Mouse (Mus musculus) stomach, embryonic 14.5 days (tissue): ENCODE results near the gene Aldh1l1. TPM values are rescaled to one million over a fixed set of nuclear protein-coding genes. Genes with fewer than 3 reads are reported as not detected.

Experiments used
- ATAC-seq: fragments of 200-750 bp; cut with Nextera tagmentation; 2 replicates; pipeline ENCODE4 v1.8.0; 2017; ENCODE audit warnings: low read depth, moderate TSS enrichment; ENCODE audit not compliant: insufficient number of reproducible peaks, insufficient read depth, low FRiP score
- H3K27ac ChIP-seq: fragments of 300-500 bp; sonication (generic); 2 replicates; pipeline ENCODE4 v1.5.1; 2014; ENCODE audit warnings: mild to moderate bottlenecking, low read length, moderate library complexity, mixed read lengths
- H3K27me3 ChIP-seq: fragments of 300-500 bp; sonication (generic); 2 replicates; pipeline ENCODE4 v1.6.1; 2014; ENCODE audit warnings: low read length, control low read depth, mixed read lengths; ENCODE audit not compliant: control insufficient read depth, insufficient read depth
- H3K36me3 ChIP-seq: fragments of 300-500 bp; sonication (generic); 2 replicates; pipeline ENCODE4 v1.6.1; 2014; ENCODE audit warnings: mild to moderate bottlenecking, control low read depth, low read length, moderate library complexity, mixed read lengths; ENCODE audit not compliant: control insufficient read depth, insufficient read depth
- H3K4me1 ChIP-seq: fragments of 300-500 bp; sonication (generic); 2 replicates; pipeline ENCODE4 v1.6.1; 2014; ENCODE audit warnings: low read length, control low read depth, mixed read lengths; ENCODE audit not compliant: control insufficient read depth, insufficient read depth
- H3K4me2 ChIP-seq: fragments of 300-500 bp; sonication (generic); replicated peaks from 2 replicates; pipeline ENCODE4 v1.6.1; 2014; ENCODE audit warnings: low read depth, low read length, control low read depth
- H3K4me3 ChIP-seq: fragments of 300-500 bp; sonication (generic); 2 replicates; pipeline ENCODE4 v1.5.1; 2014; ENCODE audit warnings: low read depth, low read length, control low read depth
- H3K9ac ChIP-seq: fragments of 300-500 bp; sonication (generic); replicated peaks from 2 replicates; pipeline ENCODE4 v1.6.1; 2014; ENCODE audit warnings: low read depth, mild to moderate bottlenecking, control low read depth, low read length, moderate library complexity, mixed read lengths
- H3K9me3 ChIP-seq: fragments of 300-500 bp; sonication (generic); 2 replicates; pipeline ENCODE4 v1.6.1; 2016; ENCODE audit warnings: low read depth, low read length, control low read depth; ENCODE audit not compliant: control insufficient read depth
- WGBS: fragments of 180-500 bp; shearing (Covaris S2); extraction: QIAGEN DNeasy Blood & Tissue Kit; methylation state at CpG from one replicate; pipeline ENCODE4 v1.1.7; 2014; 5-methylcytosine and 5-hydroxymethylcytosine counted together
- polyA plus RNA-seq: library from polyadenylated mRNA; unstranded; fragments of >200 nt; fragmentation: Nextera tagmentation; extraction: Ambion mirVana; gene quantifications from 2 replicates; pipeline ENCODE4 v1.2.1, GENCODE M21; 2014

Aldh1l1 gene
- polyA plus RNA-seq, 1 experiment from 2014 or later, result 2.5 TPM

DNA sequence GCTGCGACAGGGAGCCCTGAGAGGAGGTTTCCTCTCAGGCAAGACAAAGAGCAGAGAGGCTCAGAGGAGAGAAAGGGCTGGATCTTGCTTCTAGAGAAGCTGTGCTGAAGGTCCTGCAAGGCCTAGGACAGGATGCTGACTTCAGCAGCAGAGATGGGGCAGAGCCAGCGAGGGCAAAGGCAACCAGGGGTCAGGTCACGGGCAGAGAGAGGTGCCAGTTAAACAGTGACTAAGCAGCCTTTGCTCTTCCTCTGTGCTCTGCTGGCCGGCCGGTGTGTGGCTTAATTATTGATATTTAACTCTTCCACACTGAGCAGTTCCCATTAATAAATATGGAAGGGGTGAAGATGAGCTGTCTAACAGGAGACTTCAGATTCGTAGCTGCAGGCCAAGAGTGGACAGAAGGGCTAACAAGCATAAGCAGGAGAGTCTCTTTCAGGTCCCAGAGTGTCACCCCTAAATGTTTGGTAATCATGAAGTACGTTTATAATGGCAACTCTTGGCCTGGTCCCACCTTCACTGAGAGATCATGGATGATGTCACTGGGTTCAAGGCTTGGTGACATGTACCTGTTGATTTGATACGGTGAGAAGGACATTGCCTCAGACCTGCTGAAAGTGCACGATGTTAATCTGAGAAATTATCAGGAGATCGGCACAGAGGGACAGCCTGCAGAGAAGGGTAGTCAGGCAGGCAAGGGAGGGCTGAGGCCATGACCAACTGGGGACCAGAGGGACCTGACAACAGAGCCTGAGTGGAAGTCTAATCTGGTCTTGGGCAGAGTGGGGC lies 5.9 kb downstream of the Aldh1l1 start:
- H3K4me3 ChIP-seq, result no peak overlapping the region
- H3K4me2 ChIP-seq, result no peak overlapping the region
- no peaks in the 10 kb centered on the region for H3K36me3 ChIP-seq
- H3K4me1 ChIP-seq, result peaks cover 5% of the 10 kb centered on the region; the same call in 1 of the 2 replicates
- no peaks in the 10 kb centered on the region for H3K9me3 ChIP-seq
- H3K27me3 ChIP-seq, result no peaks in the 10 kb centered on the region
- no peak overlapping the region for H3K9ac ChIP-seq
- 68% methylated on average over 10 of the region's 10 CpGs for WGBS
- H3K27ac ChIP-seq, result no peak overlapping the region
- ATAC-seq, result no peak

DNA sequence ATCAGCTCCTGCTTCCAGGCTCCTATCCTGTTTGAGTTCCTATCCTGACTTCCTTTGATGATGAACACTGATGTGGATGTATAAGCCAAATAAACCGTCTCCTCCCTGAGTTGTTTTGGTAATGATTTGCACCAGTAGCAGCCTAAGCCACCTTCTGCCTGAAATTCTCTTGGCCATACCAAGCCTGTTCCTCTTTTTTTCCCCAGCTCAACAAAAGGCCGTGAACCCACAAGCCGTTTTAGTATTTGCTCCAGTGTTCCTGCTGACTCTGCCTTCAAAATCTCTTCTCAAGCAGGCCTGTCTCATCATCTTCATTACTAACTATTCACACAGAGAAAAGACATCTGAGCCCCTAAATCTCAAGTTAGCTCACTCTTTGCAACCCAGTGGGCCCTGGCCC lies 7.9 kb downstream of the Aldh1l1 start:
- Histone ChIP-seq H3K4me3 (no peak overlapping the region), H3K9ac (no peak overlapping the region), H3K4me2 (no peak overlapping the region), H3K27me3 (no peaks in the 10 kb centered on the region), H3K36me3 (no peaks in the 10 kb centered on the region), H3K4me1 (peaks cover 5% of the 10 kb centered on the region; the same call in 1 of the 2 replicates), H3K9me3 (no peaks in the 10 kb centered on the region), H3K27ac (no peak overlapping the region)
- ATAC-seq, result no peak
- WGBS, result 70% methylated on average over 3 of the region's 3 CpGs

DNA sequence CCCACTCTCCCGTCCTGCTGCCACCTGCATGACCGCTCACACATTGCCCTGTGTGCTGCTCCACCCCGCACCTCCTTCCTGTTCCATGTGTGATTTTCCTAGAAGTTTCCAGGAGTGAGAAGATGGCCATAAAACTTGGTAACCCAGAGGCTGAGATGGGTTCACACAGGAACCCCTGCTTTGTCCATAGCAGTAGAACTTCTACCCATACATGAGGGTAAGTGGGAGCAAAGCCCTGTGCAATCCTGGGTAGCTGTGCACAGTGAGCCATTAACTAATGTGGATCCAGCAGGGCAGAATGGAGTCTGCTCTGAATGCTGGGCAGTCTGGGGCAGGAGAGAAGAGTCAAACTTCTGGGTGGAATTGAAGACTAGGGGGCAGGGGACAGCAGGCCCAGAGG lies 8.3 kb downstream of the Aldh1l1 start:
- Histone ChIP-seq H3K4me1 (peaks cover 5% of the 10 kb centered on the region; the same call in 1 of the 2 replicates), H3K36me3 (no peaks in the 10 kb centered on the region), H3K9ac (no peak overlapping the region), H3K4me3 (no peak overlapping the region), H3K4me2 (no peak overlapping the region), H3K27ac (no peak overlapping the region), H3K9me3 (no peaks in the 10 kb centered on the region), H3K27me3 (no peaks in the 10 kb centered on the region)
- WGBS, result 88% methylated on average over 3 of the region's 3 CpGs
- ATAC-seq, result no peak

DNA sequence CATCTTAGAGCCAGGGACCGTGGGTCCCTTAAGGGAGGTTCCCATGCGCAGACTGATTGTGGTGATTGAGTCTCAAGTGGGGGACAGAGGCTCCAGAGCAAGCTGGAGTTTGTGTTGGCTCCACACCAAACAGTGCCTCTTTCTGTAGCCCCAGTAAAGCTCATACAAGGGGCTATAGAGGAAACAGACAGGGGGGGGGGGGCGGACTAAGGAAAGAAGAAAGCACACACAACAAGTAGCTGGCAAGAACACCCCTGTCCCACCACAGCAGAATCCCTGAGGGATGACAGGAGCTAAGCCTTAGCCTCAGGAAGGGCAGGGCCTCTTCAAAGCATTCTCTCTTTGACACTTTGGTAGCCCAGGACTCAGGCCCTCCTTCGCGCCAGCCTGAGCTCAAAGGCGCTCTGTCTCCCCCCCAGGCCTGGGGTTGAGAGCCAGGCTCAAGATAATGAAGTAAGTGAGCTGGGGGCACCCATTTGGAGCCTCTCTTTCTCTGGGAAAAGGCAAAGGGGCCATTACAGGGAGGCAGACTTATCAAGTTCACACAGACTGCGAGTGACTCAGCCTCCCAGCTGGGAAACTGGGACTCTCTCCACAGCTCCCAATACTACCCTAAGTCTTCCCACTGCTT lies 9.2 kb downstream of the Aldh1l1 start:
- no peak overlapping the region for H3K4me2 ChIP-seq
- no peak overlapping the region for H3K4me3 ChIP-seq
- H3K9ac ChIP-seq, result no peak overlapping the region
- 51% methylated on average over 7 of the region's 7 CpGs for WGBS
- H3K36me3 ChIP-seq, result no peaks in the 10 kb centered on the region
- H3K9me3 ChIP-seq, result no peaks in the 10 kb centered on the region
- H3K27ac ChIP-seq, result no peak overlapping the region
- H3K27me3 ChIP-seq, result no peaks in the 10 kb centered on the region
- no peak for ATAC-seq
- H3K4me1 ChIP-seq, result peaks cover 5% of the 10 kb centered on the region; the same call in 1 of the 2 replicates

DNA sequence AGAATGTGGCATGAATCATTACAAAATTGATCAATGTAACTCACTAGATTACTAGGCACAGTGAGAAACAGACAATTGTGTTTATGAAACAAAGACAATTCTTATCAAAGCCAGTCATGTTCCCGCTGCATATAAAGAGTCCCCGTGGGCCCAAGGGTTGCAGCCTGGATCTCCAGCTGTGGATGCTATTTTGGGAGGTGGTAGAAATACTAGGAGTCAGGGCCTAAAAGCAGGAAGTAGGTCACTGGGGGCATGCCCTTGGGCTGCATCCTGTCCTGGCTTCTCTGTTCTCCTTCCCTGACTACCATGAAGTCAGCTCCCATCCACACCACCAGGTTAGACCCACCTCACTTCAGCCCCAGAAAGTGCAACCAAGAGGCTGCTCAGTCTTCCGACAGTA lies 10.0 kb downstream of the Aldh1l1 start:
- H3K4me2 ChIP-seq, result no peak overlapping the region
- no peak for ATAC-seq
- no peaks in the 10 kb centered on the region for H3K36me3 ChIP-seq
- no peak overlapping the region for H3K9ac ChIP-seq
- no peak overlapping the region for H3K4me3 ChIP-seq
- 73% methylated on average over 3 of the region's 3 CpGs for WGBS
- H3K9me3 ChIP-seq, result no peaks in the 10 kb centered on the region
- H3K27ac ChIP-seq, result no peak overlapping the region
- H3K4me1 ChIP-seq, result peaks cover 5% of the 10 kb centered on the region; the same call in 1 of the 2 replicates
- no peaks in the 10 kb centered on the region for H3K27me3 ChIP-seq

DNA sequence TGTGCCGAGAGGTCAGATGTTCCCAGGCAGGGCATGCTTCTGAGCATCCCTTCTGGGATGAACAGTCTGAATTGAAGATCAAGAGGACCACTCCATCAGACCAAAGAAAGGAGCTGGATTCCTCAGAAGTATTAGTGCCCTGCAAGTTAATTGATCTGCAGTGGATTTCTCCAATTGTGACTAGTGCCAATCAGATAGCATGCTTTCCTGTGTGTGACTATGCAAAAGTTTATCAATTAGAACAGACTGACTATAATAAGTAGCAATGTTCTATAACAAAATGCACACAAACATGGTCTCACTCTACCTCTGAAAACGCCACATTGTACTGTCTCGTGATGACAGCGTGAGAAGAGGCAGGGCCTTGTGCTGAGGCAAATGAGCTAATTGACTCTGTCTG lies 13.3 kb downstream of the Aldh1l1 start:
- Histone ChIP-seq H3K4me3 (no peak overlapping the region), H3K4me2 (no peak overlapping the region), H3K27ac (no peak overlapping the region), H3K36me3 (no peaks in the 10 kb centered on the region), H3K9ac (no peak overlapping the region), H3K4me1 (peaks cover 5% of the 10 kb centered on the region; the same call in 1 of the 2 replicates), H3K9me3 (no peaks in the 10 kb centered on the region), H3K27me3 (no peaks in the 10 kb centered on the region)
- WGBS, result 64% methylated on average over 4 of the region's 4 CpGs
- ATAC-seq, result no peak

DNA sequence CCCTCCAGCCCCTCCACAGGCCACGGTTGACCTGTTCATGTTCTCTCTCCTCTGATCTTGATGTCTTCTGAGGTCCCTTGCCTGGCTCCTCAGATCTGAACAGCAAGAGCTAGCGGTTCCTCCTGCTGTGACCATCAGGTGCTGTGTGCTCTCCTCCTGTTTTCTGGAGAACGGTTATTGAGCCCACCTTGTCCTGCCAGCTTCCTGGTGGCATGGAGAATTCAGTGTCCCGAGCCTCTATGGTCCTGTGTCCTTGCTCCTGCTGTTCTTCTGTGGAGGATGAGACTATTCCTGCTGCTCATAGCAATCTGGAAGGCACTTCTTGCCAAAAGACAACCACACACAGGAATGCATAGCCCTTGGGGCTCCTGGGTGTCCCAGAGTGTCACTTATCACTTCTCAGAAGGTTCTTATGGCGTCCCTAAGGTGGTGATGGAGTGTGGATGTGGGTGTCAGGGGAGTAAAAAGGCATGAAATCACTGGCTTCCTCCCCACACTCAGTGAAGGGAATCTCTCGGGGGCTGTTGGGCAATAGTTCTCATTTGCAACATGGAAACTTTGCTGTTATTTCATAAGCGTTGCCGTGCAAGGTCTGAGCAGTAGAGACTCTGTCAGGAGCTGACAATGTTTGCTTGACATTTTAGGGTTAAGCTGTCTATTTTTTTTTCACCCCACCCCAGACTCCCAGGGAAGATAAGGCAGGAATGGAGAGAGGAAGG lies 15.2 kb downstream of the Aldh1l1 start:
- Histone ChIP-seq H3K4me1 (0 out of 2 replicates have a peak, but pooled peaks cover 5% of the 10 kb centered on the region), H3K27me3 (no peaks in the 10 kb centered on the region), H3K9ac (no peak overlapping the region), H3K36me3 (no peaks in the 10 kb centered on the region), H3K4me2 (no peak overlapping the region), H3K4me3 (no peak overlapping the region), H3K9me3 (no peaks in the 10 kb centered on the region), H3K27ac (no peak overlapping the region)
- ATAC-seq, result no peak
- 70% methylated on average over 8 of the region's 8 CpGs for WGBS

DNA sequence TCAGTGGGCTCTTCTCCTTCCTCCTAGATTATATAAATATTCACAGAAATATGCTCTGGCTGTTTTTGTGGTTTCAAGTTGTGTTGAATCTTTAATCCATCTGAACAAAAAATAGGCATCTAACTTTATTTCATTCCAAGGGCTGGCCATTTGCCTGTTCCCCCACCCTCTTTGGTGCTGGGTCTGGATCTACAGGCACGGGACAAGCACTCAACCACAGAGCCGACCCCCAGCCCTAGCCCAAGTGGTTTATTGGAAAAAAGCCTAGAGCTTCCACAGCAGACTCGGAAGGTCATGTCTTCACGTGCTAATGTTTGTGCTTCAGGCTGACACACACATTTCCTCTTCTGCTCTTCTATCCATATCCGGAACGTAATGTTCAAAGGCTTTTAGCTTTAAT lies 19.7 kb downstream of the Aldh1l1 start:
- H3K36me3 ChIP-seq, result no peaks in the 10 kb centered on the region
- no peak overlapping the region for H3K27ac ChIP-seq
- H3K9ac ChIP-seq, result no peak overlapping the region
- H3K4me1 ChIP-seq, result peaks cover 19% of the 10 kb centered on the region; the same call in 1 of the 2 replicates
- no peak overlapping the region for H3K4me3 ChIP-seq
- no peaks in the 10 kb centered on the region for H3K27me3 ChIP-seq
- ATAC-seq, result no peak
- WGBS, result 24% methylated on average over 6 of the region's 6 CpGs
- no peaks in the 10 kb centered on the region for H3K9me3 ChIP-seq
- H3K4me2 ChIP-seq, result no peak overlapping the region
